Mouse (Mus musculus) midbrain, embryonic 10.5 days (tissue): ENCODE measurements at regions not wholly inside any gene's neighbourhood (a gene's known extent, or its start where the extent isn't known, plus 50 kb on each side); places are given as distances from the start of the nearest gene placed in this dataset.
A peak's percentile ranks its signal among the peaks of the same experiment; 100 is the strongest.

Experiments
- DNase-seq: peaks from one replicate; pipeline ENCODE4 v3.0.0-alpha.2; 2017; ENCODE audit warnings: low spot score
- H3K27ac ChIP-seq: fragments of 300-500 bp; sonication (generic); replicated peaks from 2 replicates; pipeline ENCODE4 v1.5.1; 2016; ENCODE audit warnings: mild to moderate bottlenecking
- H3K27me3 ChIP-seq: fragments of 300-500 bp; sonication (generic); 2 replicates; pipeline ENCODE4 v1.6.1; 2016; ENCODE audit warnings: low read depth, mild to moderate bottlenecking; ENCODE audit not compliant: poor library complexity, severe bottlenecking
- H3K36me3 ChIP-seq: fragments of 300-500 bp; sonication (generic); 2 replicates; pipeline ENCODE4 v1.6.1; 2016; ENCODE audit warnings: mild to moderate bottlenecking, moderate library complexity
- H3K4me1 ChIP-seq: fragments of 300-500 bp; sonication (generic); 2 replicates; pipeline ENCODE4 v1.6.1; 2016
- H3K4me3 ChIP-seq: fragments of 300-500 bp; sonication (generic); 2 replicates; pipeline ENCODE4 v1.5.1; 2016; ENCODE audit warnings: mild to moderate bottlenecking, moderate library complexity
- H3K9me3 ChIP-seq: fragments of 300-500 bp; sonication (generic); replicated peaks from 2 replicates; pipeline ENCODE4 v1.6.1; 2016; ENCODE audit warnings: mild to moderate bottlenecking
- WGBS: fragments of 180-500 bp; shearing (Covaris S2); methylation state at CpG from one replicate; pipeline ENCODE4 v1.1.7; 2016; 5-methylcytosine and 5-hydroxymethylcytosine counted together

DNA sequence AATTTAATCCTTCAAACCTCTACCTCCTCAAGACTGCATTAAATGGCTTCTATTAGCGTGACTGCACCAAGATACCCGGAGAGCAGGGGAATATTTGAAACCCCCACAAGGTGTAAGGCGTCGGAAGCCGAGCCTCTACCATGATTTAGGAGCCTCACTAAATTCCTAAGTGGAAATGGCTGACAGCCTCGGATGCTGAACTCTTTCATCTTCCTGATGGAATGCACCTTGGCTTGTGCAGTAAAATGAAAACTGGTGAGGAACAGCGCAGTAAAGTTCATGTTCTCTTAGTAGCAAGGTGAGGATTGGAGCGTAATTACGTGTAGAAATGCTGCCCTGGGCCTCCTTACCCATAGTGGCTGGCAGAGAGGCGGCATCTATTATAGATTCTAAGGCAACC, 194.0 kb downstream of the Ppp4r2 start:
- no peaks in the 10 kb centered on the region for H3K27me3 ChIP-seq
- H3K4me1 ChIP-seq: peaks cover 6% of the 10 kb centered on the region
- H3K36me3 ChIP-seq: no peaks in the 10 kb centered on the region
- no peak overlapping the region for H3K27ac ChIP-seq
- no peaks in the 10 kb centered on the region for H3K9me3 ChIP-seq
- DNase-seq: no peak
- WGBS: 87% methylated on average over 10 of the region's 10 CpGs
- no peak overlapping the region for H3K4me3 ChIP-seq

DNA sequence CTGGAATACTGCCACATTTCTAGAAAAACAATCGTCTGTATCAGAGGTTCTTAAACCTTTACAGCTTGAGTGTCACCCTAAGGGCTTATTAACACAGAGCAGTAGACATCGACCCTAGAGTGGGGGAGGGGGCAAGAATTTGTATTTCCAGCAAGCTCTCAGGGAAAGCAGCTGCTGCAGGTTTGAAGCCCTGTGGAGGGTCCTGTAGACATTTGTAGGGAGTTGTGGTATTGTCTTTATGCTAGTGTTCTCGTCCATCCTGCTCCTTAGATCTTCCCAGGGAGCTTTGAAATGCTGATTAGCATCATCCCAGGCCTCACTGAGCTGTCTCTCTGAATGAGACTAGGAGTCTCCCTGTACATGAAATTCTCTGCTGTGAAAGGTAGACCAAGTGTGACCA, 196.0 kb downstream of the Ppp4r2 start:
- Histone ChIP-seq H3K9me3 (no peaks in the 10 kb centered on the region), H3K27me3 (no peaks in the 10 kb centered on the region), H3K27ac (no peak overlapping the region; the same call in 1 of the 2 replicates), H3K4me3 (no peak overlapping the region), H3K36me3 (no peaks in the 10 kb centered on the region), H3K4me1 (peaks cover 6% of the 10 kb centered on the region)
- DNase-seq: no peak
- 41% methylated on average over 3 of the region's 3 CpGs for WGBS

DNA sequence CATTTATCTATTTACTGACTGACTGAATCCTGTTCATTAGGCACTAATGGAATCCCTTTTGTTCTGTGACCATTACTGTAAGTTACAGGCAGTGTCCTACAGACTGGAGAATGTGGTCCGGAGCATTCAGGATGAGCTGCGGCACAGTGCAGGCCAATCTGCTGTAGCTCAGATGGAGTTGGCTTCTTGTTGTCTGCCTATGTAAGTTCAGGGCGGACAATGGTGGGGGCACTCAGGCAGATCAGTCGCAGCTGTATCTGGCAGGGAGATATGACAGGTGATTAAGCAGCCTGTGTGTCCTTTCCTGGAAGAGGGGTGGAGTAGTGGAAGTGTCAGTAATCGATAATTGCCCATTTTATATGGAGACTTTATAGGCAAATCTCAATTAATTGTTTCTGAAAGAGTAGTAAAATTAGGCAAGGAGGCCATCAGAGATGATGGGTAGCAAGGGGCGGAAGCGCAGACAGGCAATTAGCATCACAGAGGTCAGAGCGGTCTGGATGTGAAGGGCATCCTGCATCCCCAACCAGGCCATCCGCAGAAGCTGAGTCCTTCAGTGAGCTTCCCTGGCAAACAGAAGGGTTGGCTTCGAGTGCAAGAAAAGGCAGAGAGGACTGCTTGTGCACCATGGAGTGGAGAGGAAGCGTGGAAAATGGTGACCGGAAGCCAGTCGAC, 197.2 kb downstream of the Ppp4r2 start:
- Histone ChIP-seq H3K9me3 (no peaks in the 10 kb centered on the region), H3K36me3 (no peaks in the 10 kb centered on the region), H3K4me3 (no peak overlapping the region), H3K27ac (no peak overlapping the region), H3K27me3 (no peaks in the 10 kb centered on the region), H3K4me1 (peaks cover 6% of the 10 kb centered on the region)
- no peak for DNase-seq
- 83% methylated on average over 13 of the region's 13 CpGs for WGBS

DNA sequence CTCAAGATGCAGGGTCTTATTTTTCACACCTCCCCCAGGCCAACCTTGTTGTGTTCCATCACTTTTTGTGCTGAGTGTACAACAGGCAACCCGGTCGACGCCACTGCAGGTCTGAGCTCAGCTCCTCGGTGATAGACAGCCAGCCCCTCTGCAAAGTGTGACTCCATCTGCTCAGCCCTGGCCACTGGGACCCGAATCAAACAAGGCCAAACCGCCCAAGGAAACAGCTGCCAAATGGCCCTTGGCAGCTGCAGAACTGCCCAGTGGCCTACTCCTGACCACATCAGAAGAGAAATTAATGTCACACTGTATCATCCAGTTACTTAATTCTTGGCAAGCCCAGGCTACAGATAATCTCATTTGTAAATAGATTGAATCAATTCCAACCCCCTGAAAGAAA, 213.3 kb downstream of the Ppp4r2 start:
- no peaks in the 10 kb centered on the region for H3K36me3 ChIP-seq
- H3K4me3 ChIP-seq: no peak overlapping the region
- H3K27me3 ChIP-seq: 0 out of 2 replicates have a peak, but pooled peaks cover 5% of the 10 kb centered on the region
- H3K27ac ChIP-seq: peak overlapping the region; percentile 30
- DNase-seq: peak; percentile 33
- 72% methylated on average over 6 of the region's 6 CpGs for WGBS
- peaks cover 38% of the 10 kb centered on the region for H3K4me1 ChIP-seq
- no peaks in the 10 kb centered on the region for H3K9me3 ChIP-seq

DNA sequence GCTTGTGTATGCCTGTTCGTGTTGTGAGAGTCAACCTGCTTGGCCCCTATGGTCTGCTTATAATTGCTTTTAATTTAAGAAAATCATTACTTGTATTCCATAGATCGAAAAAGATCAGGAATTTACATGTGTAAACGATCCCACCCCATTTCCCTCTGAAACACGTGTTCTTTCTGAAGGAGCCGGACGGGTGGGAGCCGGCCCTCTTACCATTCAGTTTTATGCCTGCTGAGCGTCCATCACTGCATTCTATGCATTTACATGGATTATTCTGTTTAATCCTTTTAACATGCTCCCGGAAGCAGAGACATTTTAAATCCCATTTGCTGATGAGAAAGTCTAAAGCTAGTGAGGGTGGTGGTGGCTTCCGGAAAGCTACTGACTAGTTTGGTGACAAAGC, 213.8 kb downstream of the Ppp4r2 start:
- H3K27me3 ChIP-seq: 0 out of 2 replicates have a peak, but pooled peaks cover 5% of the 10 kb centered on the region
- peak overlapping the region; percentile 30 for H3K27ac ChIP-seq
- H3K9me3 ChIP-seq: no peaks in the 10 kb centered on the region
- no peak for DNase-seq
- no peak overlapping the region for H3K4me3 ChIP-seq
- WGBS: 62% methylated on average over 10 of the region's 10 CpGs
- peaks cover 38% of the 10 kb centered on the region for H3K4me1 ChIP-seq
- no peaks in the 10 kb centered on the region for H3K36me3 ChIP-seq

DNA sequence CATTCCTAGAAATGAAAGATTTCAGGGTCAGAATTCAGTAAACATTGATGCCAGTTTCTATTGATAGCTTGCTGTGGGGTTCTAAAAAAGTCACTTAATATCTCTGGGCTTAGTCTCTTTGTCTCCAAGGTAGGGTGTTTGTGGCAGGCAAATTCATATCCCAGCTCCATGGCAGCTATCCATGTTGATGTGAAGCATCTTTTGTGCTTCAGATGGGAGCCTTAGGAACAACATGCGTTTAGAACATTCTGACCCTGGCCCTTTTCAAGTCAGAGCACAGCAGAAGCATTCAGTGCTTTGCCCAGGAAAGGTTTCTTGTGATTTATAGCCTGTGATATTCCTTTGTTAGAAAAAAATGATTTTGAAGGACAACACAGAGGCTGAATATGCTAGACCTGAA, 215.0 kb downstream of the Ppp4r2 start:
- H3K9me3 ChIP-seq: no peaks in the 10 kb centered on the region
- no peak for DNase-seq
- peak overlapping the region; percentile 80 for H3K27ac ChIP-seq
- H3K27me3 ChIP-seq: 0 out of 2 replicates have a peak, but pooled peaks cover 5% of the 10 kb centered on the region
- no peaks in the 10 kb centered on the region for H3K36me3 ChIP-seq
- H3K4me3 ChIP-seq: no peak overlapping the region
- WGBS: 53% methylated on average over 1 of the region's 1 CpGs
- H3K4me1 ChIP-seq: peaks cover 38% of the 10 kb centered on the region

DNA sequence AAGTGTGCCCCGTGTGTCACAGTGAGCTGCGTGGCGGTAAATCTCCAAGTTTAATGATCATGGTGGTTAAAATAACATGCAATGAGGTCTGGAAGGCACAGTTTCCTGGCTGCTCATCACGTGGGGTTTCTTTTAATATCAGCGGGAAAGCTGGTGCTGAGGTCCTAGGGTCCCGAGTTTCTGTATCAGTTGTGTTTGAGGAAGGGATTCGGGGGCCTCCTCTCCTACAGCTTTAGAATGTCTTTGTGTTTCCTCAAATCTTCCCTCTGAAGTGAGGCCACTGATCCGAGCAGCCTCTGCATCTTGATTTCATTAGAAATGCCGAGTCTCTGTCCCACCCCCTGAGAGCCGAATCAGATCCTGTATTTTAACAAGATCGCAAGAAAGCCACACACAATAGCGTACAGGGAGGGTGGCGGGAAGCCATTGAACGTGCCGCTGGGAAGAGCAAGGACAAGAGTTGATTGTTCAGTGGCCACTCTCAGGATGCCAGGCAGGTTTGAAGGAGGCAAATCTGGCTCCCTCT, 215.5 kb downstream of the Ppp4r2 start:
- WGBS: 24% methylated on average over 15 of the region's 15 CpGs
- peak overlapping the region; percentile 80 for H3K27ac ChIP-seq
- peak; percentile 70 for DNase-seq
- H3K36me3 ChIP-seq: no peaks in the 10 kb centered on the region
- H3K9me3 ChIP-seq: no peaks in the 10 kb centered on the region
- H3K27me3 ChIP-seq: 0 out of 2 replicates have a peak, but pooled peaks cover 5% of the 10 kb centered on the region
- peaks cover 38% of the 10 kb centered on the region for H3K4me1 ChIP-seq
- H3K4me3 ChIP-seq: peak overlapping the region; percentile 2; the same call in 1 of the 2 replicates

DNA sequence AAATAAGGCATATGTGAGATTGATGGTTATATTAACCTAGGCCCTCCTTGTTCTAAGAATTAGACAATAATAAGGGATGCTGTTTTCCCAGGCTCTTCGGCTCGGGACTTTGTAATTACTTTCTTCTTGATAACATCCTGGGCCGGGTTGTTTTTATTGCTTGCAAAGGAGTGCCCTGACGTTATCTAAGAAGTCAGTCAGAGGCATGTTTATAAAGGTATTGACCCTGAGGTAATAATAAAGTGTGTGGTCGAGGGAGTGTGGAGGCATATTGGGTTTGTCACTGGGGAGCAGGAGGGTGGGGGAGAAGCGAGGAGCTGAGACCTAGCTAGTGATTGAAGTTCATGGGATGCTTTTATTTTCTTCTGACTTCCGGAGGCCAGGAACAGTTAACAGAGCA, 221.5 kb downstream of the Ppp4r2 start:
- WGBS: 84% methylated on average over 7 of the region's 7 CpGs
- H3K27me3 ChIP-seq: no peaks in the 10 kb centered on the region
- H3K4me1 ChIP-seq: no peaks in the 10 kb centered on the region
- H3K9me3 ChIP-seq: no peaks in the 10 kb centered on the region
- no peaks in the 10 kb centered on the region for H3K36me3 ChIP-seq
- H3K4me3 ChIP-seq: no peak overlapping the region
- H3K27ac ChIP-seq: no peak overlapping the region
- DNase-seq: no peak

DNA sequence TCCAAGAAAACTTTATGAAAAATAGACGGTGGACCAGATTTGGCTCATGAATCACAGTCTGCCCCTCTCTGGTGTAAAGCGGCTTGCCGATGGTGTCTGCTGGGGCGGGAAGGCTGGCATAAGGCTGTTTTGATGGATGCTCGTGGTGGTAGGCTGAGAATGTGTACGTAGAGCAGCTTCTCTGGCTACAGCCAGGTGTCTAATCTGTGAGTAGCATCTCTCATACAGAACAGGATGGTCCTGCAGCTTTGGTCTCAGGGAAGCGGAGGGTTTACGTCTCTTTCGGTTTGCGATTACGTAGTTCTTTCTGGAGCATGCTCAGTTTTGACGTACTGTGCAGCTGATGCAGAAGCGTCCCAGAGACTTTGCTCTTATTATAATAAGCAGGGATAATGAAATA, 222.9 kb downstream of the Ppp4r2 start:
- no peak for DNase-seq
- WGBS: 92% methylated on average over 13 of the region's 13 CpGs
- H3K27me3 ChIP-seq: no peaks in the 10 kb centered on the region
- H3K4me1 ChIP-seq: no peaks in the 10 kb centered on the region
- H3K36me3 ChIP-seq: no peaks in the 10 kb centered on the region
- H3K27ac ChIP-seq: no peak overlapping the region
- no peak overlapping the region for H3K4me3 ChIP-seq
- no peaks in the 10 kb centered on the region for H3K9me3 ChIP-seq

DNA sequence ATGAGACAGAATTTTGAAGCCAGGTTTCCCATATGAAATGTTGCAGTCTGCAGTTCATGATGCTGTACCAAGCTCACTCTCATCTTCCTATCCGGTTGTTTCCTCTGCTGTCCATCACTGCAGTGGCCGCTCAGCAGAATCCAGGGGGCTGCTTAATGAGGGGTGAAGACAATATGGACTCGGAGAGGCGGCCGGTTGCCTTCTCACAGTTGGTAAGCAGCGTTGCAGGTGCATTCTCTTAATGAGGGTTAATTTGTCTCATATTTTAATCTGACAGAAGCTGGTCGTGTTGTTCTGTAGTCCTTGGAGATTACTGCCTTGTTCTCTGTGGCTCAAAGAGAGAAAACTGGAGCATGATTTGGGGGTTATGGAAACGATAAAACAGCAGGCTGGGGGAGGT, 225.6 kb downstream of the Ppp4r2 start:
- no peak for DNase-seq
- Histone ChIP-seq H3K36me3 (no peaks in the 10 kb centered on the region), H3K9me3 (no peaks in the 10 kb centered on the region), H3K27me3 (no peaks in the 10 kb centered on the region), H3K27ac (no peak overlapping the region), H3K4me3 (no peak overlapping the region), H3K4me1 (no peaks in the 10 kb centered on the region)
- WGBS: 77% methylated on average over 8 of the region's 8 CpGs

DNA sequence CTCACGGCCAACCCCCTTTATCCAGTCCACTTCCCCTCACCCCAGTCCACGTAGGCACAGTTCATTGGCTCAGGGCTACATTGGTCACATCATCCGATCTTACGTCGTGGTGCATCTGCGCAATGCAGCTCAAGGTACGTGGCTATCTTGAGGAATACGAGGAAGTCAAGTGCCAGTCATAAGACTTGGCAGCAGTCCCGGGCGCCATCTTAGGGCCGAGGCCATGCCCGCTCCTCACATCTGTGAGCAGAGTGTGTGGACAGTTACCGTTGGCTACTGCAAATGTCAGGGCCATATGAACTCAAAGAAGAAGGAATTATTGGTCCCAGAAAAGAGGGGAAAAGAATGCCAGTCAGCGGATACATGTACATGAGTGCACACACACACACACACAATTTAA, 228.8 kb downstream of the Ppp4r2 start:
- H3K27me3 ChIP-seq: no peaks in the 10 kb centered on the region
- H3K4me3 ChIP-seq: no peak overlapping the region
- no peak for DNase-seq
- 95% methylated on average over 14 of the region's 14 CpGs for WGBS
- H3K27ac ChIP-seq: no peak overlapping the region
- H3K4me1 ChIP-seq: no peaks in the 10 kb centered on the region
- no peaks in the 10 kb centered on the region for H3K9me3 ChIP-seq
- H3K36me3 ChIP-seq: no peaks in the 10 kb centered on the region

DNA sequence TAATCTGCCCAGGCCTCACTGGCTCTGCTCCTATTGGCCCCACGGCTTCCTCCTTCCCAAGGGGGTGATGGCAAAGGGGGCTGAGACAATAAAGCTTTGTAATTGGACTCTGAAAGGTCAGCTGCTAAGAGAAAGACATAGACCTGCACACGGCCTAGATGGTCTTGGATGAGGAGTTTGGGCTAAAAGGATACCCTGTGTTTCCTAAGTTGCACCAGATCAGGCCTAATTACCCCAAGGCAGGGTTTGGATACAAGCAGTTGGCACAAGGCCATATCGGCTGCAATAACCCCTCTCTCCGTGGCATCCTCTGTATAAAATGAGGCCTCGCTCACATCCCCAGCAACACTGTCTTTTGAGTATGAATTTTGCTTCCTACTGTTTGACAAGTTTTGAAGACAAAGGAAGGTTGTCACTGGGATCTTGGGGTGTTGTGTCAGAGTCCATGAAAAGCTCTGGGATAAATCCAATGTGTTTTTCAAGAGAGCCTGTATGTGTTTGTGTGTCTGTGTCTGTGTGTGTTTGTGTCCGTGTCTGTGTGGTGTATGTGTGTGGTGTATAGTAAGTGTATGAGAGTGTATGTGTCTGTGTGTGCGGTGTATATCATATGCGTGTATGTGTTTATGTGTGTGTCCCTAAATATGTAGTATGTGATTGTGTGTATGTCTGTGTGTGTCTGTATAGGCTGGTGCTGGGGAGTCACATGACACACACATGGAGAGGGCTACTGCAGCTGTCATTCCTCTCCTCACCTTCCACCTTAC, 242.5 kb downstream of the Ppp4r2 start:
- H3K9me3 ChIP-seq: no peaks in the 10 kb centered on the region
- H3K27me3 ChIP-seq: no peaks in the 10 kb centered on the region
- H3K36me3 ChIP-seq: no peaks in the 10 kb centered on the region
- no peak for DNase-seq
- H3K4me1 ChIP-seq: peaks cover 30% of the 10 kb centered on the region
- H3K27ac ChIP-seq: 0 out of 2 replicates have a peak overlapping the region, but pooled peaks have one; percentile 17
- 80% methylated on average over 8 of the region's 8 CpGs for WGBS
- no peak overlapping the region for H3K4me3 ChIP-seq

DNA sequence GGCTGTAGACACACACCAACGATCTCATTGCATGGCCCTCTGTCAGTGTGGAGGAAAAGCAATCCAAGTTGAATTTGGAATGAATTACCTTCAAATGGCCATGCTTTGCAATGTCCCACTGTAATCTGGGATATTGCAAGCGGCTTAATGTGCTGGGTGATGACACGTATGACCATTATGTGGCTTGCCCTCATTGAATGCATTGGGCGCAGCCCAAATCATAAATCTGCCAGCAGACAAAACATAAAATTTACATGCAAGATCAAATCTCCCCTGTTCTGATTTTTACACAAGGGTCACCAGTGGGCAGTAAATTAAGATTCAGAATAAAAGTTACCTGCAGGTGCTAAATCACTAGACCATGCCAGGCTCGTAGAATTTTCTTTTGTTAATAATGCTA, 244.9 kb downstream of the Ppp4r2 start:
- no peak overlapping the region for H3K27ac ChIP-seq
- no peaks in the 10 kb centered on the region for H3K27me3 ChIP-seq
- DNase-seq: no peak
- H3K36me3 ChIP-seq: no peaks in the 10 kb centered on the region
- no peak overlapping the region for H3K4me3 ChIP-seq
- 91% methylated on average over 5 of the region's 5 CpGs for WGBS
- H3K4me1 ChIP-seq: peaks cover 16% of the 10 kb centered on the region; the same call in 1 of the 2 replicates
- H3K9me3 ChIP-seq: no peaks in the 10 kb centered on the region
